Mouse (Mus musculus) activated CD4-positive, CD25-positive, alpha-beta regulatory T cell, adult 4 months (primary cell): ENCODE results near the gene Sde2. TPM values are rescaled to one million over a fixed set of nuclear protein-coding genes. Genes with fewer than 3 reads are reported as not detected.

Experiments used
- polyA plus RNA-seq, 2 experiments: library from polyadenylated mRNA; unstranded; fragments of 100-300 nt; shearing (Covaris generic); gene quantifications; one replicate each; pipeline ENCODE4 v1.2.1; 2017

The Sde2 gene
- polyA plus RNA-seq, 2 experiments from 2014 or later = 32.3 to 34.1 TPM

Other genes starting within 250 kb of the Sde2 start
- gene Lin9, start 210.0 kb upstream of the Sde2 start, polyA plus RNA-seq = 10 to 100 TPM; 16.7 to 18.7 TPM
- not detected for gene Mixl1, start 154.1 kb upstream of the Sde2 start, polyA plus RNA-seq
- gene Acbd3, start 125.1 kb upstream of the Sde2 start, polyA plus RNA-seq = 10 to 100 TPM; 11.5 to 11.9 TPM
- gene H3f3a, start 37.2 kb upstream of the Sde2 start, polyA plus RNA-seq = 100 to 1,000 TPM; 737 to 878 TPM
- gene Lefty2, start 42.0 kb downstream of the Sde2 start, polyA plus RNA-seq = not detected
- gene Pycr2, start 53.2 kb downstream of the Sde2 start, polyA plus RNA-seq = 10 to 100 TPM; 44.3 to 45.6 TPM
- not detected for gene Lefty1, start 83.9 kb downstream of the Sde2 start, polyA plus RNA-seq
- gene Tmem63a, start 91.2 kb downstream of the Sde2 start, polyA plus RNA-seq = 10 to 100 TPM; 13.5 to 13.7 TPM
- gene Ephx1, start 169.8 kb downstream of the Sde2 start, polyA plus RNA-seq = 100 to 1,000 TPM; 125 to 176 TPM
- under 1 TPM in 1 of 2 experiments, not detected in 1; 0.29 TPM for gene 9130409I23Rik, start 200.1 kb downstream of the Sde2 start, polyA plus RNA-seq